Mouse (Mus musculus) stomach, adult 2 months (tissue): Measurements from ENCODE around the gene Olfr211. TPM values are rescaled to one million over a fixed set of nuclear protein-coding genes. Genes with fewer than 3 reads are reported as not detected.

Experiments
- polyA plus RNA-seq: library from polyadenylated mRNA; depleted of rRNA; stranded (reverse); fragments of >200 nt; gene quantifications from 2 replicates; pipeline ENCODE4 v1.2.3, GENCODE M21; 2012; rRNA removed

Olfr211 gene
- polyA plus RNA-seq = not detected in 2 replicates

DNA sequence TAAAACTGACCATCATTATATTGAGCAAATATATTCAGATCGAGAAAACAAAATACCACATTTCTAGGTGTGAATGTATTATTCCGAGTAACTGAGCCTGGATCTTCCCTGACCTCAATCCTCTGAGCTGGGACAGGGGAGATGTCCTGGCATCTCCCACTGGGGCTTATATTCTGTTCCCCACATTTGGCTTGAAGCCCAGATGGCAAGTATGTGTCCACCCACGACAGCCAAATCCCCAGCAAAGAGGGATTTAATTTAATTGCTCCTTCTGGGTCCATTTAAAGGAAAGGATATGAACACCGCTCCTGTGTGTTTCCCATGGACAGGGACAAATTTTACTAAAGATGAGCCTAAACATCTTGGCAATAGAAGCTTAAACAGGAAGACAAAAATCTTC is at the start of gene Olfr211:
TSS of gene Olfr211 (plus strand) at position 301 of the 400 bp plus-strand sequence.

DNA sequence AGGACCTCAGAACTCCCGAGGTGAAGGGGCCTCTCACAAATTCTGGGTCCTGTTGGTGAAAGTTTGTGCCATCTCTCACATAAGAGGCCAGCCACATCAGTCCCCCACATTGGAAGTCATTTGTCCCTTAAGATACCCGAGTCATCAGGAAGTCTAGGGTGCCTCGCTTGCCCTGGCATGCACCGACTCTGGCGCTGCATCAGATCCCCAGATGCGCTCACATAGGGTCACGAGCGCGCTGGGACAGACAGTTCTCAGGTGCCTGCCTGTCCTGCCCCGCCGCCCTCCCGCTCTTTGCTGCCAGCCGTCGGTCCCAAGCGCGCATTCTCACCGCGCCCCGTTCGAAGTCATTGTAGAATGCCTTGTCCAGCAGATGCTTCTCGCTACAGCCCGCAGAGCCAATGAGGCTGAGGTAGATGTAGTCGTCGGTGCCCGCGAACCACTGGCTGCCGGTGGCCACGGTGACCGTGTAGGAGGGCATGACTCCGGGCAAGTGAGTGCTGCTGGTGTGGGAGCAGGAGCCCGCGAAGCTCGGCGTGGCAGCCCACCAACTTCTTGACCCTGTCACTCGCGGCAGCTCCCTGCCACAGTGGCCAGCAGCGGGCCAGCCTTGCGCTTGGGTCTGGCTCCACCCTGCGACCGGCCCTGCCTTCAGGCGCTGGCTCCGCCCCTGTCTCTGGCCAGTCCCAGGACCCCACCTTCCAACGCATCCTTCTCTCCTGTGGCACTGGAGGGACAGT is 28.2 kb upstream of the Olfr211 start, which contains the start of gene Alox5:
TSS of gene Alox5 (minus strand) at position 635 of the 740 bp plus-strand sequence.

DNA sequence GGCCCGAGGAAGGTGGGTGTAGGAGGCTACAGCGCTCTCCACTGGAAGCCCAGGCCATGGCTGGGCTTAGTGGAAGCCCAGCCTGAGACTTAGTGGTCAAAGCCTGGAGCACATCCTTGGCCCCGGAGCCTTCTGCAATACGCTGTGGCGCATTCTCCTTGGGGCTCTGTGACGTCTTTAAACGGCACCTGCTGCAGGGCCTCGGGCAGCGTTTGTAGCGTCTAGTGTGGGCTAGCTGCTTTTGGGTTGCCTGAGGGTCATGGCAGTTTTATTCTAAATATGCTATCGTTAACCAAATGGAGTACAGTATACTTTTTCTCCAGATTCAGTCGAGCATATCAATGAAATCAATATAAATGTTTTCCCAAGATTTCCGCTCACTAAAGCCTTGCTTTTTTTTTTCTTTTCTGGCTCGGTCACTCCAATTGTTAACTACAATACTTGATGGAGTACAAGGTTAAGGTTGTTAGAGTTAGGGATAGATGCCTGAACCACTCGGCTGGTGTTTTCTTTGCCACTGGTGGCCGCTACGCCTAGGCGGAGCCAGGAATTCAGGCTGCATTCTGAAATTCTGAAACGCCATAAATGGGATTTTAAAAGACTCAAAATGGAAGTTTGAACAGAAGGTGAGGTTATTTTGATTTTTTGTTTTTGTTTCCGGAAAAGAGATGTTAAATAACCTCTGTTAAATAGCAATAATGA is 17.6 kb downstream of the Olfr211 start, which contains the start of gene Olfr212:
TSS of gene Olfr212 (plus strand) at position 215 of the 702 bp plus-strand sequence.

DNA sequence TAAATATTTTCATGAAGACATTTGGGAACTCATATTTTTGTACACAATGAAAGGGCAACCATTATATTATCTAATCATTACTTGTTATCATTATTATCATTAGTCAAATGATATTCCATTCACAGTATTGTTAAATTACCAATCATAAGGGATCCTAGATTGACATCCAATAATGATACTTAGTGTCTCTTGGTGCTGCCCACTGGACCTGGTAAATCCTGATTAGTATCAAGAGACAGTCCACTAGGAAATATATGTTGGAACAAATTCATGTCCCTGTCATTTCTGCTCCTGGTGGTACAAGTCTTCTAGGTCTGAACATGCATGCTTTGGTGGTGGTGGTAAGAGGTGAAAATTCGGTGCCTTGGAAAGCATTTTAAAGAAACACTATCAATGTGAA is 49.3 kb downstream of the Olfr211 start, which contains the start of gene Olfr213:
TSS of gene Olfr213 (plus strand) at position 301 of the 400 bp plus-strand sequence.

Other genes starting within 250 kb of the Olfr211 start
- gene Zfand4, start 224.9 kb upstream of the Olfr211 start, polyA plus RNA-seq = 0.02 TPM in 1 of 2 replicates, not detected in the other
- 16.4 and 20.7 TPM in 2 replicates for gene March8, start 151.1 kb upstream of the Olfr211 start, polyA plus RNA-seq
- 2.3 and 2.5 TPM in 2 replicates for gene Alox5, start 27.9 kb upstream of the Olfr211 start, polyA plus RNA-seq
- gene Olfr212, start 17.4 kb downstream of the Olfr211 start, polyA plus RNA-seq = not detected in 2 replicates
- gene Olfr213, start 49.4 kb downstream of the Olfr211 start, polyA plus RNA-seq = not detected in 2 replicates
- not detected in 2 replicates for gene Gm5580, start 62.0 kb downstream of the Olfr211 start, polyA plus RNA-seq
- gene Olfr214, start 65.1 kb downstream of the Olfr211 start, polyA plus RNA-seq = not detected in 2 replicates
- gene Olfr215, start 95.1 kb downstream of the Olfr211 start, polyA plus RNA-seq = not detected in 2 replicates
- 3.8 and 4.4 TPM in 2 replicates for gene Zfp422, start 139.9 kb downstream of the Olfr211 start, polyA plus RNA-seq
- 7.7 and 9.2 TPM in 2 replicates for gene Depp1, start 161.5 kb downstream of the Olfr211 start, polyA plus RNA-seq
- 1.5 and 2.3 TPM in 2 replicates for gene Rassf4, start 184.9 kb downstream of the Olfr211 start, polyA plus RNA-seq
- gene Tmem72, start 227.8 kb downstream of the Olfr211 start, polyA plus RNA-seq = under 0.01 and 0.01 TPM in 2 replicates